Mouse (Mus musculus) liver, embryonic 16.5 days (tissue): ENCODE measurements around the gene Zswim8. TPM values are rescaled to one million over a fixed set of nuclear protein-coding genes. Genes with fewer than 3 reads are reported as not detected.
A peak's percentile ranks its signal among the peaks of the same experiment; 100 is the strongest.

Experiments
- ATAC-seq: fragments of 200-750 bp; cut with Nextera tagmentation; 2 replicates; pipeline ENCODE4 v1.8.0; 2017; ENCODE audit warnings: low read depth, mild to moderate bottlenecking, moderate number of reproducible peaks, moderate library complexity
- H3K27ac ChIP-seq: fragments of 300-500 bp; sonication (generic); 2 replicates; pipeline ENCODE4 v1.5.1; 2014; ENCODE audit warnings: mild to moderate bottlenecking, low read length
- H3K27me3 ChIP-seq: fragments of 300-500 bp; sonication (generic); 2 replicates; pipeline ENCODE4 v1.6.1; 2014; ENCODE audit warnings: low read depth, low read length, mixed read lengths; ENCODE audit not compliant: control insufficient read depth, insufficient read depth
- H3K36me3 ChIP-seq: fragments of 300-500 bp; sonication (generic); 2 replicates; pipeline ENCODE4 v1.6.1; 2014; ENCODE audit warnings: mild to moderate bottlenecking; ENCODE audit not compliant: control insufficient read depth, insufficient read depth
- H3K4me1 ChIP-seq: fragments of 300-500 bp; sonication (generic); 2 replicates; pipeline ENCODE4 v1.6.1; 2014; ENCODE audit warnings: low read depth, low read length, mixed read lengths; ENCODE audit not compliant: control insufficient read depth
- H3K4me2 ChIP-seq: fragments of 300-500 bp; sonication (generic); 2 replicates; pipeline ENCODE4 v1.6.1; 2014; ENCODE audit warnings: low read depth, low read length, mixed read lengths
- H3K4me3 ChIP-seq: fragments of 300-500 bp; sonication (generic); 2 replicates; pipeline ENCODE4 v1.5.1; 2014; ENCODE audit warnings: low read depth, mild to moderate bottlenecking, low read length
- H3K9ac ChIP-seq: fragments of 300-500 bp; sonication (generic); 2 replicates; pipeline ENCODE4 v1.6.1; 2014; ENCODE audit warnings: low read depth, low read length
- H3K9me3 ChIP-seq: fragments of 300-500 bp; sonication (generic); replicated peaks from 2 replicates; pipeline ENCODE4 v1.6.1; 2016; ENCODE audit warnings: low read length; ENCODE audit not compliant: control insufficient read depth
- WGBS: fragments of 180-500 bp; shearing (Covaris S2); extraction: QIAGEN DNeasy Blood & Tissue Kit; methylation state at CpG from one replicate; pipeline ENCODE4 v1.1.7; 2014; ENCODE audit not compliant: insufficient replicate concordance; 5-methylcytosine and 5-hydroxymethylcytosine counted together
- polyA plus RNA-seq: library from polyadenylated mRNA; unstranded; fragments of >200 nt; fragmentation: Nextera tagmentation; extraction: Ambion mirVana; gene quantifications from 2 replicates; pipeline ENCODE4 v1.2.1, GENCODE M21; 2015

Gene Zswim8
- 6.1 and 6.3 TPM in 2 replicates for polyA plus RNA-seq

DNA sequence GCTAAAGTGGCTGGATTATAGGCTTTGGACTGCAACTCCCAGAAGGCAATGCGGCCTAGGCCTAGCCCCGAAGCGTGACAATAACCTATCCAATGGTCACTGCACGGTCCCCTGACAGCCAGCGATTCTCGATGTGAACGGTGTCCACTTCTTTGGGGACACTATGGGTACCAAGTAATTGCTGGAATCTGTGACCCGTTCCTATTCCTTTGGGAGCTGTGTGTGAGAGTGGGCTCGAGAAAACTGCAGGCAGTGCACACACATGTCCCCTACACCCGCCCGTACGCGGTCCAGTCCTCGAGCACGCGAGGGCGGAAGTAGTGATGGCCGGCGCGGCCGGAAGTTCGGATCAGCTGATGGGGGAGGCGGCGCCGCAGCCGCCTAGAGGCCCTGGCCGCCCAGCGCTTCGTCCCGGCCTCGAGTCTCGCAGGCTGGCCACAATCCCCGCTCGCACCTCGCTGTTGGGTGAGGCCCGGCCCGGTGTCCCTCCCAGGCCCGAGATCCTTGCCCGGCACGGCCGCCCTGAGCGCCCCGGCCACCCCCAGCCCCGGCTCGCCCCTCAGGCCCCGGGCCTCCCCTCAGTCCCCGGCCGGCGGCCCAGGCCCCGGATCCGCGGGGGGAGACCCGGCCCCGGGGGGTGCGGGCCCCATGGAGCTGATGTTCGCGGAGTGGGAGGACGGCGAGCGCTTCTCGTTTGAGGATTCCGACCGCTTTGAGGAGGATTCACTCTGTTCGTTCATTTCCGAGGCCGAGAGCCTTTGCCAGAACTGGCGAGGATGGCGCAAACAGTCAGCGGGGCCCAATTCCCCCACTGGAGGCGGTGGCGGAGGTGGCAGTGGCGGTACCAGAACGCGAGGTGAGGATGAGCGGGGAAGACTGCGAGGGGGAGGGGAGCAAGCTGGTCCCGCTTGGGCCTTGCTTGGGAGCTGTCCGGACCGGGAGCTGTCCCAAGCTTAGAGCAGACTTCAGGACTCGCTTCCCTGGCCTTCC lies at the start of gene Zswim8:
Gene Zswim8, plus strand, starts transcription at position 352 of the 990 bp plus-strand sequence.
- H3K4me3 ChIP-seq, result peak within 1 kb of the TSS; percentile 87
- ATAC-seq, result peak; percentile 89
- peak within 1 kb of the TSS; percentile 92 for H3K9ac ChIP-seq
- H3K27me3 ChIP-seq, result no peaks in the 10 kb centered on the region
- no peaks in the 10 kb centered on the region; the same call in 1 of the 2 replicates for H3K36me3 ChIP-seq
- H3K4me2 ChIP-seq, result peak within 1 kb of the TSS; percentile 90
- peaks cover 21% of the 10 kb centered on the region for H3K4me1 ChIP-seq
- no peaks in the 10 kb centered on the region for H3K9me3 ChIP-seq
- H3K27ac ChIP-seq, result peak within 1 kb of the TSS; percentile 83
- 1% methylated on average over 80 of the region's 80 CpGs for WGBS

DNA sequence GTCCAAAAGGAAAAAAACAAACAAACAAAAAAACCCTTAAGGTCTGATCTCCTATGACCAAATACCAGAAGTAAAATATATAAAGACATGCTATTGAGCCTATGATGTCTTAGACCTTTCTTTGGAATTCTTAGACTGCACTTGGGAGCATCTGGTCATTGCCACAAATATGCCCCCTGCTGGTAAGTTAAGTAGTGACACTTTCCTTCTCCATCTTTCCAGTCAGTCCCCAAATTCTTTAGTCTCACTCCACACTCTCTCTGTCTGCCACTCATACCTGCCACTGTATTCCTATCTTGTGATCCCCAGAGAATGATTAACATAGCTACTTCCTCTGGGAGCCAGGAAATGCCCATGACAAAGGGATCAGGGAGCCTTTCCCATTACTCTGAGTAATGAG lies 49.0 kb upstream of the Zswim8 start:
- peaks cover 23% of the 10 kb centered on the region for H3K27me3 ChIP-seq
- no peak overlapping the region for H3K4me2 ChIP-seq
- no peak overlapping the region for H3K27ac ChIP-seq
- no peaks in the 10 kb centered on the region for H3K9me3 ChIP-seq
- H3K4me1 ChIP-seq, result peaks cover 12% of the 10 kb centered on the region
- no peak for ATAC-seq
- no peak overlapping the region for H3K9ac ChIP-seq
- no peak overlapping the region for H3K4me3 ChIP-seq
- H3K36me3 ChIP-seq, result no peaks in the 10 kb centered on the region

DNA sequence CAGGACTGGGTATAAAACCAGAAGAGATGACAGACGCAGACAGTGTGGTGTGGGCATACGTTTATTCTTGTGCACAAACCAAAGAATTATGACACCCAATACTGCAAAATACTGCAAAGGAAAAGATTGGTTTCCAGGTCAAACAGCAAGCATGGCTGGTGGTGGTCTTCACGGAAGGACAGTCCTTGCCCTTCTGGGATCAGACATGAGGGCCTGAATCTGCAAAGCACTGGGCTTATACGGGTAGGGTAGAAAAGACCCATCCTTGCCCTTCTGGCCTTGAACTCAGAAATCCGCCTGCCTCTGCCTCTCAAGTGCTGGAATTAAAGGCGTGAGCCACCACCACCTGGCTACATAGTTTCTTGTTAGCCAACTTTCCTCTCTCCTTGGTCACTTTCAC lies 48.5 kb upstream of the Zswim8 start:
- WGBS, result 66% methylated on average over 6 of the region's 6 CpGs
- no peak for ATAC-seq
- Histone ChIP-seq H3K36me3 (no peaks in the 10 kb centered on the region), H3K9ac (no peak overlapping the region), H3K27ac (no peak overlapping the region), H3K4me3 (no peak overlapping the region), H3K9me3 (no peaks in the 10 kb centered on the region), H3K4me1 (peaks cover 12% of the 10 kb centered on the region), H3K4me2 (no peak overlapping the region), H3K27me3 (peaks cover 28% of the 10 kb centered on the region)

- Histone ChIP-seq H3K36me3 (no peaks in the 10 kb centered on the region), H3K27ac (no peak overlapping the region), H3K4me3 (no peak overlapping the region), H3K9me3 (no peaks in the 10 kb centered on the region), H3K27me3 (peaks cover 35% of the 10 kb centered on the region), H3K9ac (no peak overlapping the region), H3K4me1 (peaks cover 12% of the 10 kb centered on the region), H3K4me2 (no peak overlapping the region)
- ATAC-seq, result no peak
- WGBS, result 91% methylated on average over 7 of the region's 7 CpGs
These were observed 47.7 kb upstream of the Zswim8 start for GRCm38 (mm10) chr14:20659687-20660086.

GRCm38 (mm10) chr14:20660827-20661660 lies 46.3 kb upstream of the Zswim8 start:
- Histone ChIP-seq H3K36me3 (no peaks in the 10 kb centered on the region), H3K27ac (no peak overlapping the region), H3K4me1 (peaks cover 12% of the 10 kb centered on the region), H3K4me3 (peak overlapping the region; percentile 64), H3K9ac (peak overlapping the region; percentile 69), H3K4me2 (peak overlapping the region; percentile 91), H3K9me3 (no peaks in the 10 kb centered on the region), H3K27me3 (peaks cover 38% of the 10 kb centered on the region)
- WGBS, result 2% methylated on average over 52 of the region's 52 CpGs
- peak; percentile 83 for ATAC-seq

GRCm38 (mm10) chr14:20661661-20662331 lies 45.6 kb upstream of the Zswim8 start:
- Histone ChIP-seq H3K4me1 (peaks cover 12% of the 10 kb centered on the region), H3K27me3 (peaks cover 41% of the 10 kb centered on the region), H3K4me2 (peak overlapping the region; percentile 91), H3K36me3 (no peaks in the 10 kb centered on the region), H3K9me3 (no peaks in the 10 kb centered on the region), H3K27ac (no peak overlapping the region), H3K4me3 (peak overlapping the region; percentile 64), H3K9ac (peak overlapping the region; percentile 56)
- no peak for ATAC-seq
- 21% methylated on average over 19 of the region's 19 CpGs for WGBS

GRCm38 (mm10) chr14:20662740-20663139 lies 44.6 kb upstream of the Zswim8 start:
- no peaks in the 10 kb centered on the region for H3K36me3 ChIP-seq
- no peak overlapping the region for H3K9ac ChIP-seq
- H3K9me3 ChIP-seq, result no peaks in the 10 kb centered on the region
- no peak for ATAC-seq
- H3K27ac ChIP-seq, result no peak overlapping the region
- peaks cover 41% of the 10 kb centered on the region for H3K27me3 ChIP-seq
- no peak overlapping the region for H3K4me3 ChIP-seq
- 59% methylated on average over 3 of the region's 3 CpGs for WGBS
- H3K4me2 ChIP-seq, result no peak overlapping the region
- H3K4me1 ChIP-seq, result peaks cover 12% of the 10 kb centered on the region

GRCm38 (mm10) chr14:20663601-20664000 lies 43.8 kb upstream of the Zswim8 start:
- H3K27me3 ChIP-seq, result peaks cover 41% of the 10 kb centered on the region
- H3K27ac ChIP-seq, result no peak overlapping the region
- H3K9me3 ChIP-seq, result no peaks in the 10 kb centered on the region
- ATAC-seq, result no peak
- no peak overlapping the region for H3K9ac ChIP-seq
- no peak overlapping the region for H3K4me3 ChIP-seq
- WGBS, result 51% methylated on average over 2 of the region's 2 CpGs
- H3K4me2 ChIP-seq, result no peak overlapping the region
- H3K36me3 ChIP-seq, result no peaks in the 10 kb centered on the region
- peaks cover 12% of the 10 kb centered on the region for H3K4me1 ChIP-seq
